Mouse (Mus musculus): ENCODE measurements around the gene Cd209a. TPM values are rescaled to one million over a fixed set of nuclear protein-coding genes. Genes with fewer than 3 reads are reported as not detected.

The Cd209a gene
- total RNA-seq (2023), result 1 to 10 TPM; 1.0 to 1.1 TPM

DNA sequence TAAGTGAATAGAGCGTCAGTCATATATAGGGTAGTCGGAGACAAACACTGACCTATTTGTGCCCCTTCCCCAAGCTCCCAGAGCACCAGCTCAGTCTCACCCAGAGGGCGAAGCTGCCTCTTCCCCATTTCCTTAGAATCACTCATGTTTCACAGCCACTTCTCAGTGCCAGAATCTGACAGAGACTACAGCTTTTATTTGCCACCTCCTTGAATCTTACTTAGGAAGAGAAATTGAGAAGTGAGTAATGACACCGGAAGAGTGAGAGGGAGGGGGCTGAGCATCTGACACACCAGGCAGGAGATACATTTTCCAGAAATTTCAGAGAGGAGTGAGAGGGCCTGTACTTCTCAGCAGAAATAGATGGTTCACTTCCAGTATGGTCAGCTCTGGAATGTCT is at the start of gene Cd209a:
TSS of gene Cd209a (minus strand) at position 224 of the 400 bp plus-strand sequence.

GRCm38 (mm10) chr8:3720551-3720950 is 28.2 kb downstream of the Cd209a start, which contains the start of gene Clec4g:
Clec4g (minus strand) TSS chr8:3720651.

DNA sequence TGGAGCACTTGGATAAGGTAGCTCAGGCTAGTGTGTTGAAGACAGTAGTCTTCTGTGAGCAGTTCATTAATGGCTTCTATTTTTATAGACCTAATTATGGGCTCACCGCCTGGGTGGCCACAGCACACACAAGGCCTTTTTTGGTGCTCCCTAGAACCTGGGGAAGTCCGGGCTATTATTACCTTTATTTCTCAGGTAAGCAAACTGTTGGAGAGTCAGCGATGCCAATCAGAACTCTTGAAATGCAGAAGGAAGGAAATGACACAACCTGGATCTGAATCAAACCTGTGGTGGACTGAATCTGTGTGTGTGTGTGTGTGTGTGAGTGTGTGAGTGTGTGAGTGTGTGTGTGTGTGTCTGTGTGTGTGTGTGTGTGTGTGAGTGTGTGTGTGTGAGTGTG is 54.7 kb downstream of the Cd209a start, which contains the start of gene Fcer2a:
TSS of gene Fcer2a (minus strand) at position 55 of the 400 bp plus-strand sequence.

Other genes with a start within 250 kb of the Cd209a start
- gene Mcoln1, start 248.5 kb downstream of the Cd209a start, total RNA-seq (2023), result 100 to 1,000 TPM; 105 to 106 TPM
- 10 to 100 TPM; 78.0 to 82.4 TPM for gene Pnpla6, start 233.6 kb downstream of the Cd209a start, total RNA-seq (2023)
- not detected for gene C330021F23Rik, start 181.0 kb downstream of the Cd209a start, total RNA-seq (2023)
- not detected for gene Camsap3, start 161.7 kb downstream of the Cd209a start, total RNA-seq (2023)
- gene Xab2, start 127.7 kb downstream of the Cd209a start, total RNA-seq (2023), result 10 to 100 TPM; 87.4 to 92.4 TPM
- 10 to 100 TPM; 67.1 to 68.4 TPM for gene Pet100, start 127.4 kb downstream of the Cd209a start, total RNA-seq (2023)
- gene Pcp2, start 123.4 kb downstream of the Cd209a start, total RNA-seq (2023), result not detected
- 100 to 1,000 TPM; 259 to 269 TPM for gene Stxbp2, start 118.0 kb downstream of the Cd209a start, total RNA-seq (2023)
- not detected for gene Retn, start 93.2 kb downstream of the Cd209a start, total RNA-seq (2023)
- gene Mcemp1, start 83.2 kb downstream of the Cd209a start, total RNA-seq (2023), result not detected
- gene Fcor, start 76.6 kb downstream of the Cd209a start, total RNA-seq (2023), result not detected
- gene Trappc5, start 72.7 kb downstream of the Cd209a start, total RNA-seq (2023), result 10 to 100 TPM; 23.4 to 28.8 TPM
- 100 to 1,000 TPM; 596 to 740 TPM for gene Fcer2a, start 54.8 kb downstream of the Cd209a start, total RNA-seq (2023)
- gene Clec4g, start 28.3 kb downstream of the Cd209a start, total RNA-seq (2023), result not detected
- not detected for gene Cd209e, start 105.3 kb upstream of the Cd209a start, total RNA-seq (2023)
- not detected for gene Cd209d, start 129.6 kb upstream of the Cd209a start, total RNA-seq (2023)
- gene Cd209b, start 177.9 kb upstream of the Cd209a start, total RNA-seq (2023), result not detected
- not detected for gene Cd209c, start 205.8 kb upstream of the Cd209a start, total RNA-seq (2023)

All from B cell, adult 67 days (primary cell).